ENCODE assay signal across 24 mouse cellular contexts in genomic region chr12:25826451-25826850, GRCm38 (mm10).
A peak's percentile ranks its signal among the peaks of the same experiment; 100 is the strongest.
DNase-seq lines count a peak whose midpoint lies in the region; ATAC-seq lines count a peak whose summit lies in the region.
"Had no signal": no experiment of that assay in that cellular context is flagged by ENCODE, and none has a peak within 500 bp of the region (broad histone marks: within the 10 kb centered on the region; RNA-seq: fewer than 3 reads in every experiment).

No protein-coding gene starts in this region.

- intact Hi-C loops in heart, postnatal 10 days (cut with DNase I) = loop anchor here (10.0 kb wide), 1 partner anchor 732 kb away; the partner anchor contains the start of gene Id2

- H3K4me3 ChIP-seq in heart, embryonic 10.5 days = no peak overlapping the region
- no peak overlapping the region for H3K4me3 ChIP-seq in midbrain, embryonic 14.5 days (replicated peaks; ENCODE audit: low read depth, low read length)
- H3K4me3 ChIP-seq in midbrain, embryonic 13.5 days (replicated peaks) = no peak overlapping the region
- H3K4me3 ChIP-seq: heart, embryonic 12.5 days; hindbrain, embryonic 15.5 days; kidney, embryonic 15.5 days; layer of hippocampus, adult 2 months; limb, embryonic 15.5 days; liver, embryonic 15.5 days; stomach, embryonic 15.5 days had no signal

- no peaks in the 10 kb centered on the region for H3K36me3 ChIP-seq in heart, embryonic 10.5 days
- no peaks in the 10 kb centered on the region for H3K36me3 ChIP-seq in midbrain, embryonic 14.5 days (ENCODE audit: control insufficient read depth, insufficient read depth, low read length)
- no peaks in the 10 kb centered on the region for H3K36me3 ChIP-seq in midbrain, embryonic 13.5 days
- H3K36me3 ChIP-seq: G1E; heart, embryonic 12.5 days; hindbrain, embryonic 15.5 days; kidney, embryonic 15.5 days; limb, embryonic 15.5 days; liver, embryonic 15.5 days; stomach, embryonic 15.5 days had no signal

- WGBS in heart, embryonic 10.5 days = 57% methylated on average over 4 of the region's 4 CpGs
- 55% methylated on average over 4 of the region's 4 CpGs for WGBS in midbrain, embryonic 14.5 days
- 49% methylated on average over 4 of the region's 4 CpGs for WGBS in midbrain, embryonic 13.5 days

- H3K27ac ChIP-seq in heart, embryonic 10.5 days = peak overlapping the region; percentile 44; the same call in 1 of the 2 replicates
- peak overlapping the region; percentile 41; the same call in 1 of the 2 replicates for H3K27ac ChIP-seq in midbrain, embryonic 14.5 days (replicated peaks; ENCODE audit: low read depth, low read length)
- no peak overlapping the region for H3K27ac ChIP-seq in midbrain, embryonic 13.5 days
- H3K27ac ChIP-seq: hindbrain, embryonic 15.5 days; kidney, embryonic 15.5 days; layer of hippocampus, adult 2 months; limb, embryonic 15.5 days; liver, embryonic 15.5 days; stomach, embryonic 15.5 days had no signal

- H3K9me3 ChIP-seq in heart, embryonic 10.5 days = no peaks in the 10 kb centered on the region
- no peaks in the 10 kb centered on the region for H3K9me3 ChIP-seq in midbrain, embryonic 14.5 days (ENCODE audit: control insufficient read depth, low read length)
- no peaks in the 10 kb centered on the region for H3K9me3 ChIP-seq in midbrain, embryonic 13.5 days
- H3K9me3 ChIP-seq: heart, embryonic 12.5 days; hindbrain, embryonic 15.5 days; kidney, embryonic 15.5 days; limb, embryonic 15.5 days; liver, embryonic 15.5 days; stomach, embryonic 15.5 days had no signal

- no peak for ATAC-seq in midbrain, embryonic 14.5 days (ENCODE audit: low FRiP score, low TSS enrichment)
- no peak for ATAC-seq in midbrain, embryonic 13.5 days

- H3K27me3 ChIP-seq in heart, embryonic 10.5 days (ENCODE audit: insufficient read depth, poor library complexity, severe bottlenecking) = no peaks in the 10 kb centered on the region
- no peaks in the 10 kb centered on the region for H3K27me3 ChIP-seq in midbrain, embryonic 14.5 days (ENCODE audit: control insufficient read depth, insufficient read depth, low read length)
- no peaks in the 10 kb centered on the region for H3K27me3 ChIP-seq in midbrain, embryonic 13.5 days
- H3K27me3 ChIP-seq: heart, embryonic 12.5 days; hindbrain, embryonic 15.5 days; kidney, embryonic 15.5 days; limb, embryonic 15.5 days; liver, embryonic 15.5 days; stomach, embryonic 15.5 days had no signal

- no peak overlapping the region for H3K4me2 ChIP-seq in midbrain, embryonic 14.5 days (ENCODE audit: low read length)
- H3K4me2 ChIP-seq in midbrain, embryonic 13.5 days (replicated peaks) = no peak overlapping the region
- H3K4me2 ChIP-seq: heart, embryonic 12.5 days; hindbrain, embryonic 15.5 days; kidney, embryonic 15.5 days; limb, embryonic 15.5 days; liver, embryonic 15.5 days; lung, embryonic 14.5 days; stomach, embryonic 15.5 days had no signal

- H3K4me1 ChIP-seq in heart, embryonic 10.5 days = peaks cover 7% of the 10 kb centered on the region; the same call in 1 of the 2 replicates
- 0 out of 2 replicates have a peak, but pooled peaks cover 4% of the 10 kb centered on the region for H3K4me1 ChIP-seq in midbrain, embryonic 14.5 days (ENCODE audit: control insufficient read depth, insufficient read depth, low read length)
- H3K4me1 ChIP-seq in midbrain, embryonic 13.5 days (replicated peaks) = peaks cover 9% of the 10 kb centered on the region; the same call in 1 of the 2 replicates
- H3K4me1 ChIP-seq: heart, embryonic 12.5 days; hindbrain, embryonic 15.5 days; kidney, embryonic 15.5 days; limb, embryonic 15.5 days; liver, embryonic 15.5 days; stomach, embryonic 15.5 days had no signal

- no peak overlapping the region for H3K9ac ChIP-seq in midbrain, embryonic 14.5 days (replicated peaks; ENCODE audit: low read length)
- no peak overlapping the region for H3K9ac ChIP-seq in midbrain, embryonic 13.5 days (replicated peaks)
- H3K9ac ChIP-seq: heart, embryonic 12.5 days; hindbrain, embryonic 15.5 days; kidney, embryonic 15.5 days; limb, embryonic 15.5 days; liver, embryonic 15.5 days; lung, embryonic 14.5 days; stomach, embryonic 15.5 days had no signal

- peak; percentile 19 to 31 for DNase-seq in cerebellum, postnatal 14 days
- DNase-seq in cerebellum, adult 11 months = no peak
- no peak for DNase-seq in heart, embryonic 10.5 days (ENCODE audit: low spot score)
- no peak for DNase-seq in heart, postnatal 10 days
- no peak for DNase-seq in midbrain, embryonic 14.5 days
- no peak for DNase-seq in layer of hippocampus, adult 18-20 months (ENCODE audit: low spot score in 2 of 2)
- DNase-seq: adrenal gland, adult 8-10 months; cerebellum, adult 9-10 months; gastrocnemius, postnatal 36 days; kidney, adult 18-20 months; kidney, postnatal 25 days; lung, postnatal 14 days; right cerebral cortex, postnatal 25 days; thymus, postnatal 14 days had no signal

Comparison
In these comparisons a context has a peak if more than half of its experiments do, and no peak if none do; other contexts are left out.
1. DNase-seq: peak in cerebellum, postnatal 14 days (2 of 2); none in cerebellum, adult 11 months (single experiment), heart, embryonic 10.5 days (single experiment), heart, postnatal 10 days (0 of 2), midbrain, embryonic 14.5 days (single experiment) and layer of hippocampus, adult 18-20 months (0 of 2).